Mouse (Mus musculus) hindbrain, embryonic 11.5 days (tissue): Measurements from ENCODE around the gene Hils1. TPM values are rescaled to one million over a fixed set of nuclear protein-coding genes. Genes with fewer than 3 reads are reported as not detected.

Experiments
- ATAC-seq: fragments of 200-750 bp; cut with Nextera tagmentation; 2 replicates; pipeline ENCODE4 v1.8.0; 2017; ENCODE audit warnings: mild to moderate bottlenecking, moderate TSS enrichment, moderate library complexity; ENCODE audit not compliant: low FRiP score
- DNase-seq: peaks from one replicate; pipeline ENCODE4 v3.0.0-alpha.2; 2015; ENCODE audit warnings: low spot score
- H3K27ac ChIP-seq: fragments of 300-500 bp; sonication (generic); 2 replicates; pipeline ENCODE4 v1.5.1; 2014; ENCODE audit warnings: mild to moderate bottlenecking, low read depth, low read length
- H3K27me3 ChIP-seq: fragments of 300-500 bp; sonication (generic); 2 replicates; pipeline ENCODE4 v1.6.1; 2014; ENCODE audit warnings: mild to moderate bottlenecking, low read length, moderate library complexity, mixed read lengths; ENCODE audit not compliant: control insufficient read depth, insufficient read depth
- H3K36me3 ChIP-seq: fragments of 300-500 bp; sonication (generic); 2 replicates; pipeline ENCODE4 v1.6.1; 2014; ENCODE audit warnings: mild to moderate bottlenecking, low read length, moderate library complexity, mixed read lengths; ENCODE audit not compliant: control insufficient read depth, insufficient read depth
- H3K4me1 ChIP-seq: fragments of 300-500 bp; sonication (generic); replicated peaks from 2 replicates; pipeline ENCODE4 v1.6.1; 2014; ENCODE audit warnings: low read length, mixed read lengths; ENCODE audit not compliant: control insufficient read depth, insufficient read depth
- H3K4me2 ChIP-seq: fragments of 300-500 bp; sonication (generic); replicated peaks from 2 replicates; pipeline ENCODE4 v1.6.1; 2014; ENCODE audit warnings: mild to moderate bottlenecking, low read depth, low read length
- H3K4me3 ChIP-seq: fragments of 300-500 bp; sonication (generic); 2 replicates; pipeline ENCODE4 v1.5.1; 2014; ENCODE audit warnings: low read depth, low read length
- H3K9ac ChIP-seq: fragments of 300-500 bp; sonication (generic); 2 replicates; pipeline ENCODE4 v1.6.1; 2014; ENCODE audit warnings: low read depth, low read length
- H3K9me3 ChIP-seq: fragments of 300-500 bp; sonication (generic); 2 replicates; pipeline ENCODE4 v1.6.1; 2016; ENCODE audit warnings: low read length; ENCODE audit not compliant: control insufficient read depth
- WGBS: fragments of 180-500 bp; shearing (Covaris S2); extraction: QIAGEN DNeasy Blood & Tissue Kit; methylation state at CpG from one replicate; pipeline ENCODE4 v1.1.7; 2014; 5-methylcytosine and 5-hydroxymethylcytosine counted together
- polyA plus RNA-seq: library from polyadenylated mRNA; unstranded; fragments of >200 nt; fragmentation: Nextera tagmentation; extraction: Ambion mirVana; gene quantifications from 2 replicates; pipeline ENCODE4 v1.2.1, GENCODE M21; 2014

Hils1 gene
- not detected in 2 replicates for polyA plus RNA-seq

GRCm38 (mm10) chr11:94967419-94967818, at the start of gene Hils1:
TSS of gene Hils1 (plus strand) at chr11:94967593.
- Histone ChIP-seq H3K36me3 (no peaks in the 10 kb centered on the region), H3K27ac (no peak within 1 kb of the TSS), H3K4me1 (no peaks in the 10 kb centered on the region), H3K9me3 (no peaks in the 10 kb centered on the region), H3K27me3 (no peaks in the 10 kb centered on the region), H3K4me3 (no peak within 1 kb of the TSS), H3K4me2 (no peak within 1 kb of the TSS), H3K9ac (no peak within 1 kb of the TSS)
- 52% methylated on average over 4 of the region's 4 CpGs for WGBS
- DNase-seq (no peak), ATAC-seq (no peak)

- H3K9me3 ChIP-seq = no peaks in the 10 kb centered on the region
- H3K27me3 ChIP-seq = no peaks in the 10 kb centered on the region
- H3K4me1 ChIP-seq = no peaks in the 10 kb centered on the region
- H3K27ac ChIP-seq = no peak overlapping the region
- DNase-seq (no peak), ATAC-seq (no peak)
- H3K36me3 ChIP-seq = no peaks in the 10 kb centered on the region
- 79% methylated on average over 6 of the region's 6 CpGs for WGBS
- no peak overlapping the region for H3K9ac ChIP-seq
- no peak overlapping the region for H3K4me3 ChIP-seq
- no peak overlapping the region for H3K4me2 ChIP-seq
Observed at GRCm38 (mm10) chr11:94917717-94918116, 49.7 kb upstream of the Hils1 start.

- H3K4me2 ChIP-seq = no peak overlapping the region
- no peak for DNase-seq
- no peak overlapping the region for H3K4me3 ChIP-seq
- WGBS = 50% methylated on average over 6 of the region's 6 CpGs
- no peak for ATAC-seq
- no peaks in the 10 kb centered on the region for H3K27me3 ChIP-seq
- H3K9ac ChIP-seq = no peak overlapping the region
- no peak overlapping the region for H3K27ac ChIP-seq
- H3K4me1 ChIP-seq = no peaks in the 10 kb centered on the region
- no peaks in the 10 kb centered on the region for H3K9me3 ChIP-seq
- H3K36me3 ChIP-seq = no peaks in the 10 kb centered on the region
Observed at GRCm38 (mm10) chr11:94920996-94921401, 46.4 kb upstream of the Hils1 start.

- no peak overlapping the region for H3K27ac ChIP-seq
Observed at GRCm38 (mm10) chr11:94924977-94925376, 42.4 kb upstream of the Hils1 start.

DNA sequence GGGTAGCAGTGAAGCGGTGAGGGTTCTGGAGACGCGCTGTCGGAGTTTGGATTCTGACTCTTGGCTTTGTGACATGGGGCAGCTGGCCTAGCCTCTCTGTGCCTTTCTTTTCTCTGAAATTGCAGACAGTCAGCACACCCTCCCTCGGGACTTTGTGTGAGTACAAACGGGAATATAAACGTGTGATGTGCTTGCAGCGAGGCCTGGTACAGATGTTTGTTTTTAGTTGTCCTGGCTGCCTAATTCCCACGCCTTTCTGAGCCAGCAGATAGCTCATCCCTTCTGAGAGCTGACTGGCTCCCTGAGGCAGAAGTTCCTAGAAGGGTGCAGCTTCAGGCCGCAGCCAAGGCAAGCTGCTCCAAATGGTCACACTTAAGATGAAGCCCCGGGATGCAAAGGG, 41.0 kb upstream of the Hils1 start:
- no peak for DNase-seq
- no peak for ATAC-seq
- no peak overlapping the region for H3K9ac ChIP-seq
- H3K36me3 ChIP-seq = no peaks in the 10 kb centered on the region
- WGBS = 73% methylated on average over 11 of the region's 11 CpGs
- H3K27me3 ChIP-seq = no peaks in the 10 kb centered on the region
- no peaks in the 10 kb centered on the region for H3K9me3 ChIP-seq
- H3K4me3 ChIP-seq = no peak overlapping the region
- H3K27ac ChIP-seq = no peak overlapping the region
- H3K4me2 ChIP-seq = no peak overlapping the region
- peaks cover 3% of the 10 kb centered on the region; the same call in 1 of the 2 replicates for H3K4me1 ChIP-seq

More at GRCm38 (mm10) chr11:94924977-94925376, 42.4 kb upstream of the Hils1 start:
- Histone ChIP-seq H3K9ac (no peak overlapping the region), H3K4me2 (no peak overlapping the region), H3K4me3 (no peak overlapping the region), H3K4me1 (peaks cover 3% of the 10 kb centered on the region; the same call in 1 of the 2 replicates), H3K36me3 (no peaks in the 10 kb centered on the region), H3K9me3 (no peaks in the 10 kb centered on the region), H3K27me3 (no peaks in the 10 kb centered on the region)
- DNase-seq (no peak), ATAC-seq (no peak)
- WGBS = 96% methylated on average over 4 of the region's 4 CpGs

- H3K9me3 ChIP-seq = no peaks in the 10 kb centered on the region
- peaks cover under 1% of the 10 kb centered on the region for H3K27me3 ChIP-seq
- WGBS = 23% methylated on average over 5 of the region's 5 CpGs
- H3K4me3 ChIP-seq = no peak overlapping the region
- H3K27ac ChIP-seq = no peak overlapping the region
- H3K9ac ChIP-seq = no peak overlapping the region
- no peak for ATAC-seq
- no peak for DNase-seq
- H3K4me1 ChIP-seq = peaks cover 3% of the 10 kb centered on the region; the same call in 1 of the 2 replicates
- H3K4me2 ChIP-seq = no peak overlapping the region
- no peaks in the 10 kb centered on the region for H3K36me3 ChIP-seq
Observed at GRCm38 (mm10) chr11:94927771-94928291, 39.6 kb upstream of the Hils1 start.

DNA sequence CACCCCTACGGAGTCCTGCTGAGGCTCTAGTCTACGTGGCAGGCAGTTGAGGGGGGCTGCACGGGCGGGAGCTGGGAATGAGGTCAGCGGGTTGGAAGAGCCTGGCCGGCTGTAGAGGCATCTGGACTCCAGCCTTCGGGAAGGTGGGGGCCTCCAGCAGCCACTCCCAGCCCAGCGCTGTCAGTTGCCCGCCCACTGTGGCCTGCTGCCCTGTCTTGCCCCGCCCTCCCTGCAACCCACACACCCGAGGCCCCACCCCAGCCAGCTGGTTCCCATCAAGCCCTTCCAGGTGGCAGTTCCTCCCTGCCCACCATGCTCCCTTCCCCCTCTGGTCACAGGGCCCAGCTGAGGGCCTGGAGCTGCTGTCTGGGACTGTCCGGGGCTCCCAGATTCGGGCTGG, 38.6 kb upstream of the Hils1 start:
- Histone ChIP-seq H3K36me3 (no peaks in the 10 kb centered on the region), H3K27ac (peak overlapping the region; percentile 65), H3K9ac (no peak overlapping the region), H3K27me3 (peaks cover 9% of the 10 kb centered on the region), H3K4me3 (no peak overlapping the region), H3K4me2 (peak overlapping the region; percentile 8; the same call in 1 of the 2 replicates), H3K4me1 (peaks cover 3% of the 10 kb centered on the region; the same call in 1 of the 2 replicates), H3K9me3 (no peaks in the 10 kb centered on the region)
- ATAC-seq = peak; percentile 89
- DNase-seq = peak; percentile 81
- 5% methylated on average over 11 of the region's 13 CpGs for WGBS

DNA sequence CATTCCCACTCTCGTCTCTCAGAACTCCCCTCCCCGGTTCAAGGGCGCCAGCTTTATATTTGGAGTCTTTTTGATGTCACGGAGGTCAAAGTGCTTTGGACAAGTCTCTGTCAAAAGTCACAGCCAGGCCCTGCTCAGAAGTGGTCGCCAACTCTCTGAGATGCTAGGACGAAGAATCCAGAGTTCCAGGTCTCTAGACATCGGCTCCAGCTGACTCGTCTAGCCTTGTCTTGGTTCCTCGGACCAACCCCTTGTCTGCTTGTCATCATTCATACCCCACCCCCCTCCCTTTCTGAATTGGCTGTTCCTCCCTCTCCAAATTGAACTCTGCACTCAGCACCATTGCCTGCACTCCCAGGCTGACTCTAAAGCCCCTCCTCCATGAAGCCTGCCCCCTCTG, 37.8 kb upstream of the Hils1 start:
- H3K27me3 ChIP-seq = peaks cover 15% of the 10 kb centered on the region
- H3K4me3 ChIP-seq = no peak overlapping the region
- 48% methylated on average over 9 of the region's 9 CpGs for WGBS
- no peak for DNase-seq
- peaks cover 3% of the 10 kb centered on the region; the same call in 1 of the 2 replicates for H3K4me1 ChIP-seq
- no peak for ATAC-seq
- H3K36me3 ChIP-seq = no peaks in the 10 kb centered on the region
- no peak overlapping the region for H3K4me2 ChIP-seq
- no peak overlapping the region for H3K27ac ChIP-seq
- H3K9ac ChIP-seq = no peak overlapping the region
- no peaks in the 10 kb centered on the region for H3K9me3 ChIP-seq

DNA sequence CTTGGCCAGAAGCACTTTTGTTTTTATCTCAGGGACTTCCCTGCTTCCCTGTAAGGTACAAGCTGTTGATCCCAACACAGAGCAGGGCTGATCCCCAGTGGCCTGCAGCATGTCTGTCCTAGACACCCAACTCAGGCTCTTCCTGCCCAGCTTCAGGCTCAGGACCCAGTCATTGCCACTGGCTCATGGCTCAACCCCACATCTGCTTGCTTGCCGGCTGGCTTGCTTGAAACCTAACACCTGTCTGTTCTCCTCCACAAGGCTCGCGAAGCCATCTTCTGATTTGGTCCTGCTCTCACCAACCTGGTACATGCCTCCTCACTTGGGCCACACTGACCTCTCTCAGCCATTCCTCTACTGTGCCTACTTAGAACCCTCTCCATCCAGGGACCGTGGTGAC, 37.2 kb upstream of the Hils1 start:
- Histone ChIP-seq H3K9ac (no peak overlapping the region), H3K4me1 (peaks cover 3% of the 10 kb centered on the region; the same call in 1 of the 2 replicates), H3K4me3 (no peak overlapping the region), H3K9me3 (no peaks in the 10 kb centered on the region), H3K4me2 (no peak overlapping the region), H3K36me3 (no peaks in the 10 kb centered on the region), H3K27me3 (peaks cover 19% of the 10 kb centered on the region), H3K27ac (no peak overlapping the region)
- DNase-seq = no peak
- no peak for ATAC-seq
- 51% methylated on average over 4 of the region's 4 CpGs for WGBS
